Mouse (Mus musculus) embryonic fibroblast, embryonic 13.5 days (primary cell): Measurements from ENCODE around the gene Gse1. TPM values are rescaled to one million over a fixed set of nuclear protein-coding genes. Genes with fewer than 3 reads are reported as not detected.

Source experiments
- H3K27ac ChIP-seq: 2 replicates; pipeline ENCODE4 v1.5.1; 2012; ENCODE audit warnings: low read length, control low read depth, inconsistent platforms; ENCODE audit not compliant: insufficient read depth
- H3K4me1 ChIP-seq: 2 replicates; pipeline ENCODE4 v1.6.1; 2011; ENCODE audit warnings: low read length; ENCODE audit not compliant: control insufficient read depth, insufficient read depth
- H3K4me3 ChIP-seq: 2 replicates; pipeline ENCODE4 v1.5.1; 2011; ENCODE audit warnings: mild to moderate bottlenecking, control low read depth, low read length; ENCODE audit not compliant: insufficient read depth
- CTCF ChIP-seq: IDR thresholded peaks from 2 replicates; pipeline ENCODE4 v1.5.1; 2011; ENCODE audit warnings: mild to moderate bottlenecking, control low read depth, low read length, moderate library complexity, borderline replicate concordance; ENCODE audit not compliant: insufficient read depth
- POLR2A ChIP-seq: IDR thresholded peaks from 2 replicates; pipeline ENCODE4 v1.6.1; 2011; ENCODE audit warnings: low read depth, mild to moderate bottlenecking, control low read depth, low read length, moderate library complexity
- polyA plus RNA-seq: library from polyadenylated mRNA; stranded (reverse); fragments of >200 nt; gene quantifications from 2 replicates; pipeline ENCODE4 v1.2.4, GENCODE M21; 2011; ENCODE audit warnings: low read depth; ENCODE audit not compliant: missing spikeins, insufficient read length

Gse1 gene
- polyA plus RNA-seq, 1 experiment = 13.4 TPM

GRCm38 (mm10) chr8:120485551-120486476 is 257.6 kb downstream of the Gse1 start:
- Histone ChIP-seq H3K27ac (no peak overlapping the region), H3K4me1 (peaks cover 10% of the 10 kb centered on the region; the same call in 1 of the 2 replicates), H3K4me3 (no peak overlapping the region)
- TF ChIP-seq POLR2A (no peak), CTCF (no peak)

GRCm38 (mm10) chr8:120486477-120487376 is 258.5 kb downstream of the Gse1 start:
- TF ChIP-seq CTCF = no peak
- peak; percentile 73 for TF ChIP-seq POLR2A
- Histone ChIP-seq H3K27ac (peak overlapping the region; percentile 89), H3K4me3 (peak overlapping the region; percentile 82), H3K4me1 (peaks cover 10% of the 10 kb centered on the region; the same call in 1 of the 2 replicates)

DNA sequence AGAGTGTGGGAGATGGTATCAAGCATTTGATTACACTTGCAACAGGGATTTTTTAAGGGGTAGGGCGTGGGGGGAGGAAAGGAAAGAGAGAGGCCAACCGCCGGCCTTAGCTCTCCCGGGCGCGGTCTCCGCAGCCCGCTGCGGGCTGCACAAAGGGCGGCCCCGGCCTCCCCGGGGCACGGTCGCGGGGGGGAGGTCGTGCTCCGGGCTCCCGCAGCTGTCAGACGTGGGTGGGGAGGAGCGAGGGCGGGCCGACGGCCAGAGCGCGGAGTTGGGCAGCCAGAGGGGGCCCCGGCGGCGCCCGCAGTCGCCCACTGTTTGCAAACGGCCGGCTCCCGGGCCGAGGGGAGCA is 259.1 kb downstream of the Gse1 start:
- Histone ChIP-seq H3K4me3 (peak overlapping the region; percentile 82), H3K27ac (peak overlapping the region; percentile 89), H3K4me1 (peaks cover 10% of the 10 kb centered on the region; the same call in 1 of the 2 replicates)
- TF ChIP-seq CTCF = no peak
- TF ChIP-seq POLR2A = no peak; the same call in 1 of the 2 replicates

- Histone ChIP-seq H3K4me1 (peaks cover 10% of the 10 kb centered on the region; the same call in 1 of the 2 replicates), H3K27ac (peak overlapping the region; percentile 89), H3K4me3 (peak overlapping the region; percentile 82)
- no peak for TF ChIP-seq CTCF
- 0 out of 2 replicates have a peak, but pooled peaks have one; percentile 23 for TF ChIP-seq POLR2A
These were observed 259.7 kb downstream of the Gse1 start for GRCm38 (mm10) chr8:120487729-120488510.

- H3K4me1 ChIP-seq = peaks cover 10% of the 10 kb centered on the region; the same call in 1 of the 2 replicates
- H3K4me3 ChIP-seq = peak overlapping the region; percentile 82
- TF ChIP-seq CTCF (no peak), POLR2A (no peak)
- H3K27ac ChIP-seq = peak overlapping the region; percentile 83
These were observed 260.4 kb downstream of the Gse1 start for GRCm38 (mm10) chr8:120488636-120489131.

DNA sequence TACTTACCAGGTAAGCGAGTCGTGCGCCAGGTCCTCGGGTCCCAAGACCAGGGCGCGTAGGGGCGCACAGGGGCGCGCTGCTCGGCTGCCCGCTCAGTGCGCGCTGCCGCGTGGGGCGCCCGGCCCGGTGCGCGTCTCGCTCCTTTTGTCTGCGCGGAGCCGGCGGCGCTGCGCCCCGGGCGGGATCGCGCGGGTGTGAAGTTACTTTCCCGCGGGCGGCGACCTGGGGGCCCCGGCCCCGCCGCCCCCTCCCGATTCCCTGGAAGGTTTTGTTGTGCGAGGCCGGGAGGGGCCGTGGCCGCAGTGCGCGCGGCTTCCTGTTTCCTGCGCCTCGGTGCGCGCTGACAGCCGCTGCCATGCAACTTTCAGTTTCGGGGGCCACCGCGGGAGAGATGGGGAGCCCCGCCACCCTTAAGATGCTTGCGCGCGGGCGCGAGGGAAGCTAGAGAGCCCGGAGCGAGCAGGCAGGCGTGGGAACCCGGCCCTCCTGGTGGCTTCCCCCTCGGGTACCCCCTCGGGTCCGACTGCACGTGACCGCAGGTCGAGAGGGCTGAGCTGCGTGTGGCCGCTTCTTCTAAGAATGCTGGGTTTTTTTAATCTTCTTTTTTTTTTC is 261.0 kb downstream of the Gse1 start:
- TF ChIP-seq POLR2A (no peak; the same call in 1 of the 2 replicates), CTCF (no peak)
- Histone ChIP-seq H3K4me1 (peaks cover 10% of the 10 kb centered on the region; the same call in 1 of the 2 replicates), H3K27ac (peak overlapping the region; percentile 83; the same call in 1 of the 2 replicates), H3K4me3 (peak overlapping the region; percentile 82)

DNA sequence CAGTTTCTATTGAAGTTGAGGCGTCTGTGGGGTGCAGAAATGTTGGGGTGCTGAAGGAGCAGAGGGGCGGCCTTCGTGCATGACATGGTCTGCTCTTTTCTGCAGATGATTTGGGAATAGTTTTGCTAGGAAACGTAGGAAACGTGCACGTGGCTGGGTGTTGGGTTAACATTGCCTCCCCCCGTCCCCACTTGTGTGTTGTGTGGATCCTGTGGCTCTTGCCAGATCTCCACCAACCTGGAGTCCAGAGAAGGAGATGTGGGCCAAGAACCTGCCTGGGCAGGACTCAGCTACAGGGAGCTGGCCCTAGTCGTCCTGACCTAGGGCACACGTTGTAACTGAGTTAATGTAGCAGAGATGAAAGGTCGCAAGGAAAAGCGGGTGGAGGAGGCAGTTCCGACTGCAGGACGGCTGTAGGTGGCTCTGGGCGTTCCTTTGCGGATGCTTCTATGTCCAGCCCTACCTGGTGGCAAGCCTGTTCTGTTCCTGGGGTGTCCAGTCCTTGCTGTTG is 261.6 kb downstream of the Gse1 start:
- Histone ChIP-seq H3K4me1 (peaks cover 9% of the 10 kb centered on the region; the same call in 1 of the 2 replicates), H3K27ac (no peak overlapping the region), H3K4me3 (peak overlapping the region; percentile 82)
- TF ChIP-seq CTCF (no peak), POLR2A (no peak)
